Mouse (Mus musculus) liver, postnatal 0 days (tissue): ENCODE results near the gene Slc41a3. TPM values are rescaled to one million over a fixed set of nuclear protein-coding genes. Genes with fewer than 3 reads are reported as not detected.

Experiments used
- ATAC-seq: fragments of 200-750 bp; cut with Nextera tagmentation; 2 replicates; pipeline ENCODE4 v1.8.0; 2017; ENCODE audit warnings: mild to moderate bottlenecking, moderate library complexity
- DNase-seq: peaks from one replicate; pipeline ENCODE4 v3.0.0-alpha.2; 2016
- H3K27ac ChIP-seq: fragments of 300-500 bp; sonication (generic); 2 replicates; pipeline ENCODE4 v1.5.1; 2014; ENCODE audit warnings: antibody characterized with exemption, moderate library complexity, mild to moderate bottlenecking, low read depth
- H3K27me3 ChIP-seq: fragments of 300-500 bp; sonication (generic); 2 replicates; pipeline ENCODE4 v1.6.1; 2014; ENCODE audit warnings: low read length, control low read depth, mixed read lengths; ENCODE audit not compliant: insufficient read depth
- H3K36me3 ChIP-seq: fragments of 300-500 bp; sonication (generic); replicated peaks from 2 replicates; pipeline ENCODE4 v1.6.1; 2014; ENCODE audit warnings: mild to moderate bottlenecking, control low read depth, low read length, moderate library complexity, mixed read lengths; ENCODE audit not compliant: insufficient read depth
- H3K4me1 ChIP-seq: fragments of 300-500 bp; sonication (generic); 2 replicates; pipeline ENCODE4 v1.6.1; 2014; ENCODE audit warnings: antibody characterized with exemption, mild to moderate bottlenecking, control low read depth; ENCODE audit not compliant: insufficient read depth
- H3K4me2 ChIP-seq: fragments of 300-500 bp; sonication (generic); 2 replicates; pipeline ENCODE4 v1.6.1; 2014; ENCODE audit warnings: low read depth, mild to moderate bottlenecking, low read length, moderate library complexity, mixed read lengths
- H3K4me3 ChIP-seq: fragments of 300-500 bp; sonication (generic); 2 replicates; pipeline ENCODE4 v1.5.1; 2014; ENCODE audit warnings: low read depth, low read length
- H3K9ac ChIP-seq: fragments of 300-500 bp; sonication (generic); replicated peaks from 2 replicates; pipeline ENCODE4 v1.6.1; 2014; ENCODE audit warnings: mild to moderate bottlenecking, moderate library complexity
- H3K9me3 ChIP-seq: fragments of 300-500 bp; sonication (generic); 2 replicates; pipeline ENCODE4 v1.6.1; 2016; ENCODE audit warnings: mild to moderate bottlenecking, control low read depth, low read length, mixed read lengths
- CTCF ChIP-seq: sonication (generic); IDR thresholded peaks from 2 replicates; pipeline ENCODE4 v1.5.1; 2016; ENCODE audit warnings: antibody characterized with exemption, low read depth
- EP300 ChIP-seq: IDR thresholded peaks from 2 replicates; pipeline ENCODE4 v1.6.1; 2016; ENCODE audit warnings: antibody characterized with exemption, low read depth, mild to moderate bottlenecking
- WGBS: fragments of 180-500 bp; shearing (Covaris S2); extraction: QIAGEN DNeasy Blood & Tissue Kit; methylation state at CpG from one replicate; pipeline ENCODE4 v1.1.7; 2014; ENCODE audit not compliant: insufficient replicate concordance; 5-methylcytosine and 5-hydroxymethylcytosine counted together
- polyA plus RNA-seq: library from polyadenylated mRNA; unstranded; fragments of >200 nt; fragmentation: Nextera tagmentation; extraction: Ambion mirVana; gene quantifications from 2 replicates; pipeline ENCODE4 v1.2.1, GENCODE M21; 2015

The Slc41a3 gene
- polyA plus RNA-seq, 1 experiment from 2014 or later, result 23.4 TPM

DNA sequence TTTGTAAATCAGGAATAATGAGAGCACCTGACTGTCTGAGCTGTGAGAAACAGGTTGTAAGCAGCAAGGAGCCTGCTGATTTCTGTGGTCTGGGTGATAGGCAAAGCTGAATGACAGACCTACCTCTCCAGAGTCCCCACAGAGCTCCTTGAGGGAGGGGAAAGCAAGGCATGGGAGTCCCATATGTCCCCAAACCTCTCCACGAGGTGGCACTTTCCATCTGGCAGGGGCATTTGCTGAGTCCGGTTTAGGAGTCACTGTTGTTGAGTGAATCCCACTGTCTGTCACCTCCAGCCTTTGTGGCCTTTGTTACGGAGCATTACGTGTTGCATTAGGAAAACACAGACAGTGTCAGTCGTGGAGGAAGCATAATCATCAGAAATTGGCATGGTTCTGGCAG, 15.4 kb downstream of the Slc41a3 start:
- Histone ChIP-seq H3K9me3 (no peaks in the 10 kb centered on the region), H3K4me3 (peak overlapping the region; percentile 55), H3K36me3 (peaks cover under 1% of the 10 kb centered on the region; the same call in 1 of the 2 replicates), H3K4me2 (peak overlapping the region; percentile 85), H3K27me3 (no peaks in the 10 kb centered on the region), H3K27ac (peak overlapping the region; percentile 94), H3K4me1 (peaks cover 64% of the 10 kb centered on the region), H3K9ac (peak overlapping the region; percentile 81)
- ATAC-seq (no peak), DNase-seq (peak; percentile 38)
- WGBS, result 35% methylated on average over 5 of the region's 5 CpGs
- TF ChIP-seq CTCF (peak; percentile 47), EP300 (no peak)

DNA sequence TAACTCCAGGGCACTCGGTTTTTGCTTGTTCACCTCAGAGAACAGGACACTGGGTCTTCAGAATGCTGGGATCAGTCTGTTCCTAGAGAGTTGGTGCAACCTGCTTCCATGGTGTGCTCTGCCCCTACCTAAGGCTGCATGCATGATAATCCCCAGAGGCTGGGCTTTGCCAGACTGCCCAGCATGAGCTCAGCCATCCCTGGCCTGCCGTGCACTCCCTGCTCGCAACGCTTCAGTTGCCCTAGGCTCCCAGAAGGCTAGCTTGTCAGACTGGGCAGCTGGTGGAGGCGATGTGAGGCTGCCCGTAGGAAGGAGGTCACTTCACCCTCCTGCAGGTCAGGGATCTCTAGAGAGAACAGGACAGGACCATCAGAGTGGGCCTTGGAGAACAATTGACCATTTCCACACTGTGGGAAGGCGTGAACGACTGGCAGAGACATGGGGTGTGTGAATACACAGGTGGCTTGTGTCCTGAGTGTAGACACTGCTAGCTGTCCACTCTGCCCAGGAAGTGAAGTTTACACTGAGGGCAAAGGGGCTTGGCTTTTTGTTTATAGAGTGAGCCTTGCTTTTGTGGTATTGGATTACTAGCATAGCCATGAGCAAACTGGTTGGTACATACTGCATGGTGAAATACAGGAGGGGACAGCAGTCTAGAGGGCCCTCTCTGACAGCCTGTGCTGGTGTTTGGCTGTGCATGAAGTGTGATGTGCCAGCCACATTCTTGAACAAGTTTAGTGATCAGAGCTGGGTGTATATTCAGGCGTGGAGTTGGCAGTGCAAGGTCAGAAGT, 16.5 kb downstream of the Slc41a3 start:
- Histone ChIP-seq H3K9ac (peak overlapping the region; percentile 81), H3K4me2 (peak overlapping the region; percentile 85), H3K27ac (peak overlapping the region; percentile 94), H3K36me3 (peaks cover 9% of the 10 kb centered on the region; the same call in 1 of the 2 replicates), H3K27me3 (no peaks in the 10 kb centered on the region), H3K4me3 (peak overlapping the region; percentile 55), H3K4me1 (peaks cover 69% of the 10 kb centered on the region), H3K9me3 (no peaks in the 10 kb centered on the region)
- TF ChIP-seq CTCF (no peak), EP300 (no peak; the same call in 1 of the 2 replicates)
- 49% methylated on average over 9 of the region's 9 CpGs for WGBS
- DNase-seq, result peak; percentile 46
- peak; percentile 68 for ATAC-seq

DNA sequence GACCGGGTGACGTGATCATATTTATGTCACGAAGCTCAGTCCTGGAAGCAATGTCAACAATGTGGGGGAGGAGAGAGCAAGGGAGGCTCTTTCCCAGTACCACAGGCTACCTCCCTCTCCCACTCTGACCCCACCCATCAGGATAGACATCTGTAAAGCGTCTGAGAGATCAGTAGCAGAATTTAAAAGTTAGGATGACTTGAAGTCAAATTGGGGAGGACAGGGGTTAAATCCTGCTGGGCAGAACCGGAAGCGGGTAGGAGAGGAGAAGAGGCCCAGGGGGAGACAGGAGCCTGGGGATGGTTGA, 17.0 kb downstream of the Slc41a3 start:
- DNase-seq (no peak), ATAC-seq (no peak; the same call in 1 of the 2 replicates)
- peaks cover 69% of the 10 kb centered on the region for H3K4me1 ChIP-seq
- H3K9me3 ChIP-seq, result no peaks in the 10 kb centered on the region
- H3K27ac ChIP-seq, result peak overlapping the region; percentile 94
- WGBS, result 49% methylated on average over 6 of the region's 6 CpGs
- peaks cover 14% of the 10 kb centered on the region for H3K36me3 ChIP-seq
- peak overlapping the region; percentile 55 for H3K4me3 ChIP-seq
- peak overlapping the region; percentile 85 for H3K4me2 ChIP-seq
- peak overlapping the region; percentile 81 for H3K9ac ChIP-seq
- TF ChIP-seq CTCF, result no peak
- no peaks in the 10 kb centered on the region for H3K27me3 ChIP-seq

DNA sequence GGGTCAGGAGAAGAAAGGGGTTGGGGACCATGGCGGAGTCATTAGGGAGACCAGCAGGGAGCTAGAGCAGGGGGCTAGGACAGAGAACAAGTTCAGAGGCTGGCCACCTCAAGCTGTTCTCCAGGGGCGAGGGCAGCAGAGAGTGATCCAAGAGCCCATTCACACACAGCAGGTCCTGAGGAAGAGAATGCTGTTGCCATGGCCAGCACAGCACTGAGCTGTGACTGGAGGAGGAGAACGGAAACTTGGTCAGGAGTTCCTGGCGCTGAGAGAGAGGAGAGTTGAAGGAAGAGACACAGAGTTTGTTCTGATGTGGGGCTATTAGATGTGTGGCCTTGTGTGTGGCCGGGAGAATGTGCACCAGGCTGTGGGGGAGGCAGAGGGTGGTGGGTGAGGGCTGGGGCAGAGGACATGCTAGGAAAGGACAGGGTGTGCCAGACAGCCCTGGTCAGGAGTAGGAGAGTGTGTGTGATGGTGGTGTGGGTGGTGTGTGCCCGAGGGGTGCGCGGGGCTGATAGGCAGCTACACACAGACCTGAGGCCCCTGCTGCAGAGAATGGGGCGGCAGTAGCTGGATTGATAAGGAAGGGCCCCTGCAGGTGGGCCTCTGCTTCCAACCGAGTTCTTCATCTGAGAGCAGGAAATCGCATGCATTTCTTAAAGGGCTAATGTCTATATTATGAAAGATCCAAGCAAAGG, 18.4 kb downstream of the Slc41a3 start:
- peak overlapping the region; percentile 85 for H3K4me2 ChIP-seq
- peaks cover 66% of the 10 kb centered on the region for H3K4me1 ChIP-seq
- H3K4me3 ChIP-seq, result peak overlapping the region; percentile 4; the same call in 1 of the 2 replicates
- peak; percentile 74 for DNase-seq
- H3K9ac ChIP-seq, result peak overlapping the region; percentile 81
- 40% methylated on average over 11 of the region's 11 CpGs for WGBS
- peak; percentile 70 for ATAC-seq
- peaks cover 27% of the 10 kb centered on the region for H3K36me3 ChIP-seq
- H3K27me3 ChIP-seq, result no peaks in the 10 kb centered on the region
- H3K27ac ChIP-seq, result peak overlapping the region; percentile 94
- H3K9me3 ChIP-seq, result no peaks in the 10 kb centered on the region
- TF ChIP-seq CTCF (no peak), EP300 (peak; percentile 92)

DNA sequence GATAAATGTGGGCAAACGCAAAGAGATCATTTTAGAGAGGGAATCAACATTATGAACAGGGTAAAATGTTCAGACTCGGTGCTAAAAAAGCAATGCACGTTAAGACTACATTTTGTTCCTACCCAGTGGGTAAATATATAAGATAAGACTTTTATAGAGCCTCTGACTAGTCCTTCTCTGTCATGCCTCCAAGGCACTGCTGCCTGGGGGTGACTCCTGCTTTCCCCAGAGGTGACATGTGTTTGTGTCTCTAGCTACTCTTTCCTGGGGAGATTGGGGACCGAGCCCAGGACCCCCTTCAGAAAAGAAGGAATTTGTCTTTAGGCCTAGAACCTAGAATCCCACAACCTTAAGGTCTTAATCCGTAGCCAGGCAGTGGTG, 18.9 kb downstream of the Slc41a3 start:
- H3K4me3 ChIP-seq, result peak overlapping the region; percentile 4
- ATAC-seq, result no peak

GRCm38 (mm10) chr6:90624184-90624583, 19.7 kb downstream of the Slc41a3 start:
- Histone ChIP-seq H3K36me3 (peaks cover 38% of the 10 kb centered on the region), H3K27ac (peak overlapping the region; percentile 94), H3K27me3 (no peaks in the 10 kb centered on the region), H3K9ac (peak overlapping the region; percentile 81), H3K9me3 (no peaks in the 10 kb centered on the region), H3K4me1 (peaks cover 59% of the 10 kb centered on the region), H3K4me2 (peak overlapping the region; percentile 85), H3K4me3 (no peak overlapping the region)
- ATAC-seq, result no peak
- no peak for TF ChIP-seq CTCF
- no peak for TF ChIP-seq EP300
- DNase-seq, result no peak
- 50% methylated on average over 6 of the region's 6 CpGs for WGBS

More for the DNA sequence above, 18.9 kb downstream of the Slc41a3 start:
- Histone ChIP-seq H3K9me3 (no peaks in the 10 kb centered on the region), H3K27ac (peak overlapping the region; percentile 94), H3K36me3 (peaks cover 31% of the 10 kb centered on the region), H3K27me3 (no peaks in the 10 kb centered on the region), H3K4me2 (peak overlapping the region; percentile 85), H3K9ac (peak overlapping the region; percentile 81), H3K4me1 (peaks cover 60% of the 10 kb centered on the region)
- DNase-seq, result no peak
- 46% methylated on average over 5 of the region's 5 CpGs for WGBS
- no peak for TF ChIP-seq CTCF
- no peak for TF ChIP-seq EP300
